Mouse (Mus musculus) midbrain, embryonic 12.5 days (tissue): ENCODE data around the gene Gm16181. TPM values are rescaled to one million over a fixed set of nuclear protein-coding genes. Genes with fewer than 3 reads are reported as not detected.

ENCODE experiments used
- ATAC-seq: fragments of 200-750 bp; cut with Nextera tagmentation; 2 replicates; pipeline ENCODE4 v1.8.0; 2017; ENCODE audit warnings: low read depth, moderate TSS enrichment, moderate library complexity; ENCODE audit not compliant: low FRiP score
- H3K27ac ChIP-seq: fragments of 300-500 bp; sonication (generic); replicated peaks from 2 replicates; pipeline ENCODE4 v1.5.1; 2016; ENCODE audit warnings: mild to moderate bottlenecking
- H3K27me3 ChIP-seq: fragments of 300-500 bp; sonication (generic); 2 replicates; pipeline ENCODE4 v1.6.1; 2016; ENCODE audit warnings: mild to moderate bottlenecking
- H3K36me3 ChIP-seq: fragments of 300-500 bp; sonication (generic); 2 replicates; pipeline ENCODE4 v1.6.1; 2016
- H3K4me1 ChIP-seq: fragments of 300-500 bp; sonication (generic); 2 replicates; pipeline ENCODE4 v1.6.1; 2016
- H3K4me2 ChIP-seq: fragments of 300-500 bp; sonication (generic); replicated peaks from 2 replicates; pipeline ENCODE4 v1.6.1; 2016; ENCODE audit warnings: mild to moderate bottlenecking, moderate library complexity
- H3K4me3 ChIP-seq: fragments of 300-500 bp; sonication (generic); 2 replicates; pipeline ENCODE4 v1.5.1; 2016; ENCODE audit warnings: mild to moderate bottlenecking
- H3K9ac ChIP-seq: fragments of 300-500 bp; sonication (generic); replicated peaks from 2 replicates; pipeline ENCODE4 v1.6.1; 2016; ENCODE audit warnings: mild to moderate bottlenecking, moderate library complexity
- H3K9me3 ChIP-seq: fragments of 300-500 bp; sonication (generic); 2 replicates; pipeline ENCODE4 v1.6.1; 2016; ENCODE audit warnings: mild to moderate bottlenecking
- WGBS: fragments of 180-500 bp; shearing (Covaris S2); methylation state at CpG from one replicate; pipeline ENCODE4 v1.1.7; 2016; 5-methylcytosine and 5-hydroxymethylcytosine counted together
- polyA plus RNA-seq: library from polyadenylated mRNA; unstranded; fragments of >200 nt; fragmentation: Nextera tagmentation; extraction: Ambion mirVana; gene quantifications from 2 replicates; pipeline ENCODE4 v1.2.1, GENCODE M21; 2016

Gene Gm16181
- polyA plus RNA-seq, 1 experiment from 2014 or later, result 0.38 TPM

- no peak overlapping the region for H3K27ac ChIP-seq
- H3K27me3 ChIP-seq, result peaks cover 13% of the 10 kb centered on the region; the same call in 1 of the 2 replicates
- no peak overlapping the region for H3K9ac ChIP-seq
- no peak for ATAC-seq
- H3K4me3 ChIP-seq, result no peak overlapping the region
- H3K4me2 ChIP-seq, result no peak overlapping the region
- 73% methylated on average over 3 of the region's 3 CpGs for WGBS
- H3K4me1 ChIP-seq, result peaks cover 4% of the 10 kb centered on the region
- H3K9me3 ChIP-seq, result no peaks in the 10 kb centered on the region
- peaks cover 42% of the 10 kb centered on the region for H3K36me3 ChIP-seq
These were observed 34.7 kb downstream of the Gm16181 start for GRCm38 (mm10) chr17:35255301-35255700.

- Histone ChIP-seq H3K9ac (no peak overlapping the region), H3K27me3 (peaks cover 17% of the 10 kb centered on the region; the same call in 1 of the 2 replicates), H3K4me1 (peaks cover 4% of the 10 kb centered on the region), H3K27ac (no peak overlapping the region), H3K4me2 (no peak overlapping the region), H3K36me3 (peaks cover 38% of the 10 kb centered on the region), H3K4me3 (no peak overlapping the region), H3K9me3 (no peaks in the 10 kb centered on the region)
- no peak for ATAC-seq
- 66% methylated on average over 4 of the region's 4 CpGs for WGBS
These were observed 35.1 kb downstream of the Gm16181 start for GRCm38 (mm10) chr17:35255704-35256103.

- Histone ChIP-seq H3K36me3 (peaks cover 22% of the 10 kb centered on the region), H3K4me3 (no peak overlapping the region), H3K9ac (no peak overlapping the region), H3K4me2 (no peak overlapping the region), H3K27ac (no peak overlapping the region), H3K27me3 (peaks cover 30% of the 10 kb centered on the region), H3K4me1 (peaks cover 4% of the 10 kb centered on the region), H3K9me3 (no peaks in the 10 kb centered on the region)
- no peak for ATAC-seq
- 82% methylated on average over 1 of the region's 1 CpGs for WGBS
These were observed 36.7 kb downstream of the Gm16181 start for GRCm38 (mm10) chr17:35257378-35257777.

GRCm38 (mm10) chr17:35257824-35258491 lies 37.3 kb downstream of the Gm16181 start:
- no peak overlapping the region; the same call in 1 of the 2 replicates for H3K9ac ChIP-seq
- peak overlapping the region; percentile 35 for H3K4me2 ChIP-seq
- H3K27ac ChIP-seq, result no peak overlapping the region
- WGBS, result 18% methylated on average over 17 of the region's 17 CpGs
- H3K36me3 ChIP-seq, result peaks cover 17% of the 10 kb centered on the region
- peak overlapping the region; percentile 12; the same call in 1 of the 2 replicates for H3K4me3 ChIP-seq
- no peaks in the 10 kb centered on the region for H3K9me3 ChIP-seq
- ATAC-seq, result no peak
- H3K4me1 ChIP-seq, result peaks cover 4% of the 10 kb centered on the region
- H3K27me3 ChIP-seq, result peaks cover 34% of the 10 kb centered on the region

GRCm38 (mm10) chr17:35258492-35259478 lies 38.2 kb downstream of the Gm16181 start:
- Histone ChIP-seq H3K4me2 (no peak overlapping the region), H3K27ac (no peak overlapping the region), H3K4me1 (peaks cover 7% of the 10 kb centered on the region), H3K4me3 (no peak overlapping the region), H3K36me3 (peaks cover 8% of the 10 kb centered on the region), H3K27me3 (peaks cover 39% of the 10 kb centered on the region), H3K9me3 (no peaks in the 10 kb centered on the region), H3K9ac (no peak overlapping the region)
- ATAC-seq, result no peak
- 70% methylated on average over 13 of the region's 14 CpGs for WGBS

GRCm38 (mm10) chr17:35259621-35260020 lies 39.0 kb downstream of the Gm16181 start:
- Histone ChIP-seq H3K4me3 (no peak overlapping the region), H3K9ac (no peak overlapping the region), H3K9me3 (no peaks in the 10 kb centered on the region), H3K4me1 (peaks cover 7% of the 10 kb centered on the region), H3K36me3 (0 out of 2 replicates have a peak, but pooled peaks cover under 1% of the 10 kb centered on the region), H3K27me3 (peaks cover 47% of the 10 kb centered on the region), H3K4me2 (no peak overlapping the region), H3K27ac (no peak overlapping the region)
- no peak for ATAC-seq
- 77% methylated on average over 4 of the region's 4 CpGs for WGBS

GRCm38 (mm10) chr17:35261651-35262050 lies 41.0 kb downstream of the Gm16181 start:
- WGBS, result 68% methylated on average over 13 of the region's 13 CpGs
- Histone ChIP-seq H3K27me3 (peaks cover 50% of the 10 kb centered on the region), H3K4me3 (no peak overlapping the region), H3K9me3 (no peaks in the 10 kb centered on the region), H3K36me3 (no peaks in the 10 kb centered on the region), H3K27ac (no peak overlapping the region), H3K4me2 (no peak overlapping the region), H3K9ac (no peak overlapping the region), H3K4me1 (peaks cover 7% of the 10 kb centered on the region)
- no peak for ATAC-seq

GRCm38 (mm10) chr17:35262664-35263522 lies 42.3 kb downstream of the Gm16181 start, which contains the start of gene H2-D1:
Gene H2-D1, plus strand, starts transcription at chr17:35262730.
- H3K4me3 ChIP-seq, result peak within 1 kb of the TSS; percentile 75
- H3K27me3 ChIP-seq, result peaks cover 39% of the 10 kb centered on the region
- 2% methylated on average over 70 of the region's 73 CpGs for WGBS
- H3K36me3 ChIP-seq, result no peaks in the 10 kb centered on the region
- H3K4me2 ChIP-seq, result peak within 1 kb of the TSS; percentile 96
- no peaks in the 10 kb centered on the region for H3K9me3 ChIP-seq
- peak; percentile 93 for ATAC-seq
- H3K4me1 ChIP-seq, result peaks cover 5% of the 10 kb centered on the region
- H3K27ac ChIP-seq, result no peak within 1 kb of the TSS
- H3K9ac ChIP-seq, result peak within 1 kb of the TSS; percentile 76

GRCm38 (mm10) chr17:35263523-35263883 lies 42.9 kb downstream of the Gm16181 start:
- Histone ChIP-seq H3K36me3 (no peaks in the 10 kb centered on the region), H3K4me3 (peak overlapping the region; percentile 75), H3K9me3 (no peaks in the 10 kb centered on the region), H3K9ac (peak overlapping the region; percentile 76), H3K27ac (no peak overlapping the region), H3K4me2 (peak overlapping the region; percentile 96), H3K4me1 (0 out of 2 replicates have a peak, but pooled peaks cover 3% of the 10 kb centered on the region), H3K27me3 (peaks cover 39% of the 10 kb centered on the region)
- ATAC-seq, result peak; percentile 31; the same call in 1 of the 2 replicates
- 1% methylated on average over 29 of the region's 31 CpGs for WGBS

GRCm38 (mm10) chr17:35267399-35268086 lies 46.9 kb downstream of the Gm16181 start:
- peaks cover 20% of the 10 kb centered on the region for H3K27me3 ChIP-seq
- H3K4me1 ChIP-seq, result 0 out of 2 replicates have a peak, but pooled peaks cover 3% of the 10 kb centered on the region
- no peak overlapping the region for H3K9ac ChIP-seq
- WGBS, result 55% methylated on average over 1 of the region's 1 CpGs
- H3K9me3 ChIP-seq, result no peaks in the 10 kb centered on the region
- H3K27ac ChIP-seq, result no peak overlapping the region
- no peaks in the 10 kb centered on the region for H3K36me3 ChIP-seq
- no peak overlapping the region for H3K4me3 ChIP-seq
- H3K4me2 ChIP-seq, result no peak overlapping the region
- no peak for ATAC-seq
